Mouse (Mus musculus) limb, embryonic 10.5 days (tissue): ENCODE results near the gene Ear1. TPM values are rescaled to one million over a fixed set of nuclear protein-coding genes. Genes with fewer than 3 reads are reported as not detected.
"Not testable (repeated sequence)": the region's sequence is repeated elsewhere in the genome, so short reads cannot be mapped to it uniquely, and the experiment has no call there.

Experiments
- DNase-seq: peaks from one replicate; pipeline ENCODE4 v3.0.0-alpha.2; 2017; ENCODE audit warnings: low spot score
- H3K27ac ChIP-seq: fragments of 300-500 bp; sonication (generic); 2 replicates; pipeline ENCODE4 v1.5.1; 2016; ENCODE audit warnings: mild to moderate bottlenecking
- H3K27me3 ChIP-seq: fragments of 300-500 bp; sonication (generic); 2 replicates; pipeline ENCODE4 v1.6.1; 2016; ENCODE audit warnings: low read depth, mild to moderate bottlenecking; ENCODE audit not compliant: poor library complexity, severe bottlenecking
- H3K36me3 ChIP-seq: fragments of 300-500 bp; sonication (generic); 2 replicates; pipeline ENCODE4 v1.6.1; 2016; ENCODE audit warnings: mild to moderate bottlenecking, moderate library complexity
- H3K4me1 ChIP-seq: fragments of 300-500 bp; sonication (generic); 2 replicates; pipeline ENCODE4 v1.6.1; 2016
- H3K4me3 ChIP-seq: fragments of 300-500 bp; sonication (generic); 2 replicates; pipeline ENCODE4 v1.5.1; 2016; ENCODE audit warnings: mild to moderate bottlenecking, moderate library complexity
- H3K9me3 ChIP-seq: fragments of 300-500 bp; sonication (generic); replicated peaks from 2 replicates; pipeline ENCODE4 v1.6.1; 2016; ENCODE audit warnings: mild to moderate bottlenecking
- WGBS: fragments of 180-500 bp; shearing (Covaris S2); methylation state at CpG from one replicate; pipeline ENCODE4 v1.1.7; 2016; 5-methylcytosine and 5-hydroxymethylcytosine counted together
- polyA plus RNA-seq: library from polyadenylated mRNA; unstranded; fragments of >200 nt; fragmentation: Nextera tagmentation; extraction: Ambion mirVana; gene quantifications from 2 replicates; pipeline ENCODE4 v1.2.1, GENCODE M21; 2016

The Ear1 gene
- polyA plus RNA-seq: not detected in 2 replicates

DNA sequence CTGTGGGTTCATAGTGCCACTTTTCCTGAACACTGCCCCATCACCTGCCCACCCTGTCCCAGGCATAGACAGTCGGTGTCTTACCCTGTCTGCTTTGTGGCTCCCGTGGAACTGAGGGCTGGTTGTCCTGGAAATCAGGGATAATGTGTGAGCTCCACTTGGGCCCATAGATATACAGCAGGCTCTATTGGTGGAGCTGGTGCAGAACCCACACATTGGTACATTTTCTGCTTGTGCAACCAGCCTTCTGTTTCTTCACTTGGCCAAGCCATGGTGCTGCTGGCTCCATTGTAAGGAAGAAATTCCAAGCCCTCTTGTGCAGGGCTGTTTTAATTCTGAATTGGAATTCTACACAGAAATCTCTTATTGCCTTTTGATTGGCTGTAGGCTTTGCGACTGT is at the start of gene Ear1:
Gene Ear1 (minus strand): TSS at position 101 of the 400 bp plus-strand sequence.
- not testable (repeated sequence) for H3K4me1 ChIP-seq, DNase-seq, H3K27ac ChIP-seq, H3K9me3 ChIP-seq, H3K36me3 ChIP-seq, H3K4me3 ChIP-seq, H3K27me3 ChIP-seq
- WGBS: 79% methylated on average over 3 of the region's 3 CpGs

DNA sequence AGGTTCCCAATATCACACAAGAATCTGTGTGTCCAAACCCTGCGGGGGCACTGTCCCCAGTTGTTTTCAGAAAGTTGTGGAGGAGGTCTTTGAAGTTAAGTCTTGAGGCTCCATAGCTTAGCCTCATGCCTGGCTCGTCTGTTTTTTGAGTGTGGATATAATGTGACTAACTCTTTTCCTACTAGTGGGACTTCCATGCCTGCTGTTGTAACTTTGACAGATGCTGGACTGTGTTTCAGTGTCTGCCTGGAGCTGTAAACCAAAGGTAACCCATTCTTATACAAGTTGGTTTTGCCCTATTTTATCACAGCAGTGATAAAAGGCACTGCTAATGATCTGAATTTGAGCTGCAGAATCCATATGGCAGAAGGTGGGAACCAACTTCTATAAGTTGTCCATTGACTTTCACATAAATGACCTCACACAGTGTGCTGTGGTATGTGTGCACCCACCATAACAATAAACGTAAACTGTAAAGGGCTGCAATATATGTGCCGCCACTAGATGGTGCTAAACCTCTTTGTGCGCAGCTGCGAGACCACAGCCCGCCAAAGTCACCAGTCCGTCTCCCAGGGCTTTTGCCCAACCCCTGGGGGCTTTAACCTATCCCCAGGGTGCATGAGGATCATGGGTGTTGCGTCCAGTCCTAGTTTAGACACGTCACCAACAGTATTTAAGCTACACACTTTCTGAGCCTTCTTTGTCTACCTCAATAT is 49.5 kb upstream of the Ear1 start, which contains the start of gene Gm8113:
Gene Gm8113 (plus strand): TSS at position 703 of the 716 bp plus-strand sequence.
- H3K4me3 ChIP-seq: peak within 1 kb of the TSS; percentile 53
- H3K9me3 ChIP-seq, H3K4me1 ChIP-seq, H3K27me3 ChIP-seq, H3K36me3 ChIP-seq: not testable (repeated sequence)
- 11% methylated on average over 10 of the region's 10 CpGs for WGBS
- peak within 1 kb of the TSS; percentile 89 for H3K27ac ChIP-seq
- peak; percentile 86 for DNase-seq

DNA sequence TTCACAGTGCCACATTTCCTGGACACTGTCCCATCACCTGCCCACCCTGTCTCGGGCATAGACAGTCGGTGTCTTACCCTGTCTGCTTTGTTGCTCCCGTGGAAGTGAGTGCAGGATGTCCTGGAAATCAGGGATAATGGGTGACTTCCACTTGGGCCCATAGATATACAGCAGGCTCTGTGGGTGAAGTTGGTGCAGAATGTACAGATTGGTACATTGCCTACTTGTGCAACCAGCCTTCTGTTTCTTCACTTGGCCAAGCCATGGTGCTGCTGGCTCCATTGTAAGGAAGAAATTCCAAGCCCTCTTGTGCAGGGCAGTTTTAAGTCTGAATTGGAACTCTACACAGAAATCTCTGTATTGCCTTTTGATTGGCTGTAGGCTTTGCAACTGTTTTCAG is 48.1 kb upstream of the Ear1 start, which contains the start of gene Ear10:
Gene Ear10 (minus strand): TSS at position 101 of the 400 bp plus-strand sequence.
- H3K4me3 ChIP-seq, DNase-seq, H3K9me3 ChIP-seq, H3K36me3 ChIP-seq, H3K27ac ChIP-seq, H3K4me1 ChIP-seq, H3K27me3 ChIP-seq: not testable (repeated sequence)
- 80% methylated on average over 3 of the region's 3 CpGs for WGBS

DNA sequence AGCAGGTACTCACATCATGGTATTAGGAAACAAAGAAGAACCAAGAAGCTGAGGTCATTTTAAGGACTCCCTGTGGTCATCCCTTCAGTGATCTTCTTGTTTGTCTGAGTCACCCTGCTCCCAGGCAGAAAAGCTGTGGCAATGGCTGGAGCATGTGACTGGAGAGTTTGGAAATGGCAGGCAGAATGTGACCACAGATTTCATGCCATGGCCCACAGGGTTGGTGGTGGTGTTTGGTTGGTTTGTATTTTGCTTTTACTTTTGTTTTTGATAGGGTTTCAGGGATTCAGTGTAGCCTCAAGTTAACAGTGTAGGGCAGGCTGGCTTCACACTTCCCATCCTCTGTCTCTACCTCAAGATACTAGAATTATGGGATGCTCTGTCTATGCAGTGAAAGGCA is 42.9 kb upstream of the Ear1 start:
- not testable (repeated sequence) for H3K36me3 ChIP-seq, DNase-seq, H3K4me3 ChIP-seq, H3K9me3 ChIP-seq, H3K4me1 ChIP-seq, H3K27me3 ChIP-seq, H3K27ac ChIP-seq

DNA sequence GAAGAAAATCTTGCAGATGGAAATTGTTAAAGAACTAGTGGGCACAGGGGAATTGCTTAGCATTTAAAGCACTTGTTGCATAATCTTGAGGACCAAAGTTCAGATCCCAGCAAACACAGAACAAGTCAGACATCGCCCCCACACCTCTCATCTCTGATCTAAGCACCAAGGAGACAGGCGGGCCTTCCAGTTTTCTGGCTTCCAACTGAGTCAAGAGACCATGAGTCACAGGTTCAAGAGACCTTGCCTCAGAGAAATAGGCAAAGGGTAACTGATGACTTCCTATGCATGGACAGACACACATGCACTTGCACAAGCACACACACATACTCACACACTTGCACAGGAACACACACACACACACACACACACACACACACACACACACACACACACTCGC is 23.3 kb upstream of the Ear1 start:
- not testable (repeated sequence) for H3K9me3 ChIP-seq, H3K4me1 ChIP-seq, H3K4me3 ChIP-seq, H3K27ac ChIP-seq, DNase-seq, H3K27me3 ChIP-seq, H3K36me3 ChIP-seq
- WGBS: 93% methylated on average over 3 of the region's 3 CpGs

DNA sequence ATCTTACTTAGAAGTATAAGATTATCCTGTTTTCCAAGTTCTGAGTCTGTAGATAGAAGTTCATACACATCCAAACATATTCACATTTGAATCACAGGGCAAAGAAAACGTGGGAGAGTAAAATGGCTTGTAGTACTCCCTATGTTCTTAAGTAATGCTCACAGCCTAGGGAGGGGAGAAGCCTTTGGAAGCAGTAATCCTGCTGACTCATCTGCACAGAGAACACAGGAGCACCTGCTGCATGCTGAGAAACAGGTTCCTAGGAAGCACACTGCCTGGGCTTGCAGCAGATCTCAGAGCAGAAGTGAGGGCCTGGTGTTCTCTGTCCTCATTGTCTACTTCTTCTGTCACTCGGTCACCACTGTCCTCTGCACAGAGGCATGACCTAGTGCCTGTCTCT is 20.0 kb upstream of the Ear1 start:
- H3K4me3 ChIP-seq, H3K36me3 ChIP-seq, H3K4me1 ChIP-seq, H3K9me3 ChIP-seq, H3K27me3 ChIP-seq, DNase-seq, H3K27ac ChIP-seq: not testable (repeated sequence)
- WGBS: 62% methylated on average over 2 of the region's 2 CpGs

DNA sequence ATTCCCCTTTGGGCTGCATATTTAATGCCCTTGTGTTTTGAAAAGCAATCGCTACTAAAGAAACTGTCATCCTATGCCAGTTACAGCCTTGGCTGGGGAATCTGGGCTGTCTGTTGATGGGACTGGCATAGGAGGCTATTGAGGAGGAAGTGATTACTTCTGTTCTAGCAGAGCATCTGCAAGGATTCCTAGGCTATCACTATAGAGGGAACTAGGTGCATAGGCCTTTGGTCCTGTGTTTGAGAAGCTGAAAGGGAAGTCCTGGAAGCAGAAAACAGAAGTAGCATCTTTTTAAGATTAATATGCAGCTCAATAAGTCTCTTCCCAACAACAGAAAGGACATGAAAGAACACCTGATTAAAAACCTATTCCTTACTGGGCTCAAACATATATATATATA is 16.0 kb upstream of the Ear1 start:
- not testable (repeated sequence) for H3K4me1 ChIP-seq, H3K9me3 ChIP-seq, DNase-seq, H3K4me3 ChIP-seq, H3K27ac ChIP-seq, H3K27me3 ChIP-seq, H3K36me3 ChIP-seq
- WGBS: 95% methylated on average over 1 of the region's 1 CpGs

DNA sequence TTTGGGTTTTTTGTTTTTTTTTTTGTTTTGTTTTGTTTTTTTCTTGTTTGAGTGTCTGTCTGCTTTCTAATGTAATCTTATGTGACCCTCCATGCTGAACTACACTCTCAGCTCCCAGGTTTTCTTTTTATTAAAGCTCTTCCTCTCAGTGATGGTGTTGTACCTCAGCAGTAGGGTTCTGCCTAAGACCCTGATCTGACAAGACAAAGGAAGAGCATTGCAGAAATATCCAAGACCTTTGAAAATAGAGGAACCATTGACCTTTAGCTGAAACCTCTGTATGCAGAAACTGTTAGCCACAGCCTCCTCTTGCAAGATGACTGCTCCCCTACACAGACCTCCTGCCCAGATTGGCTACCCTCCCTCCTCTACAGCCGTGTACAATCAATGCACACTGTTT is 10.9 kb upstream of the Ear1 start:
- H3K4me3 ChIP-seq, H3K4me1 ChIP-seq: not testable (repeated sequence)
- WGBS: 70% methylated on average over 1 of the region's 1 CpGs

DNA sequence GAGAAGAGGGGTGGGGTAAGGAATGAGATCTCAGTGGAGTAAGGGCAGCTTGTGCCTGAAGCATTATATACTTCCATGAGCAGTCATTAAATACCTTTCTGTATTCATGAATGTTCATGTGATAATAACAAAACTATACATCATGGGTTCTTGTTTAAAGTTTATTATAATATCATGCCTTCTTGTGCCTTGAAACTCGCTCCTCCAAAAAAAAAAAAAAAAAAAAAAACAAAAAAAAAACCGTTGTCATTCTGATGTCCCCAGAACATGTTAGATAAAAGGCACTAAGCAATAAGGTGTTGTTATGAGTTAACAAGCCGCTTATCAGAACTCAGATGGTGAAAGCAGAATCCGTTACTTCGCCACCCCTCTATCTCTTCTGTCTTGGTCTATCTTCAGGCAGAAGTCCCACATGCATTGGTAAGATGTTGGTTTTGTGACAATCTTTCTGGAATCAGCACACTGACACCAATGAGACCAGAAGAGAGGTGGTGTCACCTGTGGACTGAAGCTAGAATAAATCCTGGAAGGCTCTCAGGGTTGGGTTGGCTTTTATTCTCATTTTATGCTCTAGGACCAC is 4.7 kb upstream of the Ear1 start:
- H3K27me3 ChIP-seq, H3K27ac ChIP-seq: not testable (repeated sequence)
- 94% methylated on average over 5 of the region's 5 CpGs for WGBS

More for the DNA sequence above, 10.9 kb upstream of the Ear1 start:
- not testable (repeated sequence) for H3K9me3 ChIP-seq, H3K27me3 ChIP-seq, H3K36me3 ChIP-seq, H3K27ac ChIP-seq, DNase-seq

DNA sequence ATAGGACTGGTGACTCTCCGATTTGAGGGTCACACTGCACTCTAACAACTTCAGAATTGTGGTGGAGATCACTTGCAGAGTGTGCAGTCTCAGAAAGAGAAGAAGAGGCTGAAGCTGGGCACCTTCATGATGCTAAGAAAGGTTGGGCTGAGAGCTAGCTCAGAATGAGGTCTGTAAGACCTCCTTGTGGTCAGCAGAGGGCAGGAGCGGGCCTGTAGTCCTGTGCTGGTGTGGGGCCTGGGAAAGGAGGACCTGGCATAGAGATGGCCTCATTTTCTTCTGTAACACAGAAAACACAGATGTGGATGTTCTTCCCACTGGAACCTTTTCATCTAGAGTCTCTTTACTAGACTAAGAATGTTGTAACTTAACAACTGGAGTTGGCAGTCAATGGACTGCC is 2.5 kb upstream of the Ear1 start:
- H3K36me3 ChIP-seq: not testable (repeated sequence)

More for the DNA sequence above, 4.7 kb upstream of the Ear1 start:
- not testable (repeated sequence) for H3K4me3 ChIP-seq, H3K9me3 ChIP-seq, H3K36me3 ChIP-seq, H3K4me1 ChIP-seq, DNase-seq

DNA sequence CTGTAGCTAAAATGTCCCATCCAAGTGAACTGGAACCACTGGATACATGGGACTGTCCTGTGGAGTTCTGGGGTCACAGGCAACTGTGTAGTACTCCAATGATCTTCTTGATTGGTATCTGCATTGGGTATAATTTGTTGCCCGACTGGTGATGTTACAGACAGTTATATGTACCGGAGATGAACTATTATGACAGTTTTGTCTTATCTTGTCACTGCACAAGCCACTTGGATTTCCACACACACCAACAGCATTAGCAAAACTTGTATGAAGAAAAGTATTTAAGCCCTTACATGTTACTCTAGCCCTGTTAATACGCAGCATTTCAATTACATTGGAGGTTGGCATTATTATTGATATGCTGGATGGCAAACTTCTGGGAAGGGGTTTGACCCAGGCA is 455 bp downstream of the Ear1 start:
- H3K4me1 ChIP-seq, H3K36me3 ChIP-seq, H3K27me3 ChIP-seq, H3K4me3 ChIP-seq, H3K27ac ChIP-seq, H3K9me3 ChIP-seq, DNase-seq: not testable (repeated sequence)
- 94% methylated on average over 3 of the region's 3 CpGs for WGBS

More for the DNA sequence above, 2.5 kb upstream of the Ear1 start:
- not testable (repeated sequence) for H3K9me3 ChIP-seq, H3K4me1 ChIP-seq, H3K4me3 ChIP-seq, H3K27ac ChIP-seq, DNase-seq, H3K27me3 ChIP-seq
- 48% methylated on average over 1 of the region's 2 CpGs for WGBS

DNA sequence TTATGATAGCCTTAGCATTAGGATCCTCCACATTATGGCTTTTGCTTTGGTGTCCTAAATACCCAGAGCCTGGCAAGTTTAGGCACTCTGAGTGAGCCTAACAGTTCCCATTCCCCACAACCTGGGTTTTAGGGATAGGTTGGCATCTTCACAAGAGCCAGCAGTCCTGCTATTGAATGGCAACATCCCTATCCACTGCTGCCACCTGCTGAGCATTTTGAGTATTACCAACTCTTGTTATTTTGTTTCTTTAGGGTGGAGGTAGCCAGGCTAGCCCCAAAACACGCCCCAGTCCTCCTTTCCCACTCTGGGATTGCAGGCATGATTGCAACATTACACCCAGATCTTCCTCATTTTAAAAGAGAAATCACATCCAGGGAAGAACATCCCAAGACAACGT is 14.8 kb downstream of the Ear1 start:
- not testable (repeated sequence) for H3K9me3 ChIP-seq, H3K36me3 ChIP-seq, H3K4me1 ChIP-seq, H3K27me3 ChIP-seq, H3K4me3 ChIP-seq, H3K27ac ChIP-seq
- peak; percentile 31 for DNase-seq
- 27% methylated on average over 2 of the region's 2 CpGs for WGBS

DNA sequence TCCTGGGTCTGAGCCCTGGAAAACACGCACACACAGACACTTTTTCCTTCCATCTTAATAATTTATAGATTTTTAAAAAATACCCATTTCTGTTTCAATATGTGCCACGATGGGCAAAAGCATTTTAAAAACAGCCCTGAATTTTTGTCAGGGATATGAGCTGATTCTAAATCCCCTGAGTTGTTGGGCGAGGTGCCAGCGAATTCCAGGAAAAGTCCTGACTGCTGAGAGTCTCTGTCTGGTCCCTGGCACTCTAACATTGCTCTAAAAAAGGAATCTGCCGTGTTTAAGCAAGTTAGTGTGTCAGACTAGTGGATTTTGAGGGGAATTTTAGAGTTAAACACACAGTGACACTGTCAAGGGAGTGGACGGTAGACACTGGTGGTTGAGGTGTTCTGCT is 15.9 kb downstream of the Ear1 start:
- not testable (repeated sequence) for DNase-seq, H3K36me3 ChIP-seq, H3K27ac ChIP-seq, H3K9me3 ChIP-seq, H3K4me1 ChIP-seq, H3K4me3 ChIP-seq, H3K27me3 ChIP-seq
- 83% methylated on average over 4 of the region's 6 CpGs for WGBS
